Mouse (Mus musculus): Measurements from ENCODE around the gene Rhobtb1. TPM values are rescaled to one million over a fixed set of nuclear protein-coding genes. Genes with fewer than 3 reads are reported as not detected.
A peak's percentile ranks its signal among the peaks of the same experiment; 100 is the strongest.

Rhobtb1 gene
- polyA plus RNA-seq, 1 experiment from 2014 or later = 17.5 TPM

GRCm38 (mm10) chr10:69185431-69185830 lies 34.2 kb downstream of the Rhobtb1 start:
- Histone ChIP-seq H3K4me2 (ENCODE audit: low read depth, low read length) (no peak overlapping the region), H3K9me3 (replicated peaks; ENCODE audit: control insufficient read depth, low read length) (no peaks in the 10 kb centered on the region), H3K27me3 (ENCODE audit: control insufficient read depth, insufficient read depth, low read length) (no peaks in the 10 kb centered on the region), H3K4me3 (ENCODE audit: low read depth, low read length) (no peak overlapping the region), H3K27ac (replicated peaks; ENCODE audit: low read depth, low read length) (no peak overlapping the region), H3K9ac (replicated peaks; ENCODE audit: low read length) (no peak overlapping the region), H3K4me1 (ENCODE audit: control insufficient read depth, insufficient read depth, low read length) (no peaks in the 10 kb centered on the region), H3K36me3 (replicated peaks; ENCODE audit: control insufficient read depth, insufficient read depth, low read depth, low read length) (no peaks in the 10 kb centered on the region)
- no peak for ATAC-seq (replicated peaks; ENCODE audit: insufficient number of reproducible peaks, low FRiP score, low TSS enrichment, low read depth)
- WGBS = 63% methylated on average over 4 of the region's 4 CpGs
- peak; percentile 12 for DNase-seq (ENCODE audit: low spot score)

GRCm38 (mm10) chr10:69185894-69186893 lies 35.0 kb downstream of the Rhobtb1 start:
- Histone ChIP-seq H3K9me3 (replicated peaks; ENCODE audit: control insufficient read depth, low read length) (no peaks in the 10 kb centered on the region), H3K4me1 (ENCODE audit: control insufficient read depth, insufficient read depth, low read length) (no peaks in the 10 kb centered on the region), H3K4me3 (ENCODE audit: low read depth, low read length) (peak overlapping the region; percentile 22), H3K27me3 (ENCODE audit: control insufficient read depth, insufficient read depth, low read length) (no peaks in the 10 kb centered on the region), H3K27ac (replicated peaks; ENCODE audit: low read depth, low read length) (no peak overlapping the region), H3K9ac (replicated peaks; ENCODE audit: low read length) (peak overlapping the region; percentile 41; the same call in 1 of the 2 replicates), H3K4me2 (ENCODE audit: low read depth, low read length) (peak overlapping the region; percentile 37), H3K36me3 (replicated peaks; ENCODE audit: control insufficient read depth, insufficient read depth, low read depth, low read length) (no peaks in the 10 kb centered on the region)
- 24% methylated on average over 21 of the region's 21 CpGs for WGBS
- ATAC-seq (replicated peaks; ENCODE audit: insufficient number of reproducible peaks, low FRiP score, low TSS enrichment, low read depth) (0 out of 2 replicates have a peak, but pooled peaks have one; percentile 70), DNase-seq (ENCODE audit: low spot score) (peak; percentile 86)

- H3K9me3 ChIP-seq (replicated peaks; ENCODE audit: control insufficient read depth, low read length) = no peaks in the 10 kb centered on the region
- no peak for ATAC-seq (replicated peaks; ENCODE audit: insufficient number of reproducible peaks, low FRiP score, low TSS enrichment, low read depth)
- H3K4me3 ChIP-seq (ENCODE audit: low read depth, low read length) = no peak overlapping the region
- DNase-seq (ENCODE audit: low spot score) = no peak
- H3K27me3 ChIP-seq (ENCODE audit: control insufficient read depth, insufficient read depth, low read length) = no peaks in the 10 kb centered on the region
- H3K27ac ChIP-seq (replicated peaks; ENCODE audit: low read depth, low read length) = no peak overlapping the region
- H3K36me3 ChIP-seq (replicated peaks; ENCODE audit: control insufficient read depth, insufficient read depth, low read depth, low read length) = no peaks in the 10 kb centered on the region
- 84% methylated on average over 9 of the region's 9 CpGs for WGBS
- no peak overlapping the region for H3K9ac ChIP-seq (replicated peaks; ENCODE audit: low read length)
- H3K4me2 ChIP-seq (ENCODE audit: low read depth, low read length) = no peak overlapping the region
- no peaks in the 10 kb centered on the region for H3K4me1 ChIP-seq (ENCODE audit: control insufficient read depth, insufficient read depth, low read length)
These were observed 36.7 kb downstream of the Rhobtb1 start for GRCm38 (mm10) chr10:69187773-69188443.

- H3K9ac ChIP-seq (replicated peaks; ENCODE audit: low read length) = no peak overlapping the region
These were observed 39.4 kb downstream of the Rhobtb1 start for GRCm38 (mm10) chr10:69190434-69191160.

GRCm38 (mm10) chr10:69192266-69192665 lies 41.0 kb downstream of the Rhobtb1 start:
- Histone ChIP-seq H3K9ac (replicated peaks; ENCODE audit: low read length) (no peak overlapping the region), H3K4me2 (ENCODE audit: low read depth, low read length) (no peak overlapping the region), H3K4me1 (ENCODE audit: control insufficient read depth, insufficient read depth, low read length) (no peaks in the 10 kb centered on the region), H3K36me3 (replicated peaks; ENCODE audit: control insufficient read depth, insufficient read depth, low read depth, low read length) (no peaks in the 10 kb centered on the region), H3K4me3 (ENCODE audit: low read depth, low read length) (no peak overlapping the region), H3K27me3 (ENCODE audit: control insufficient read depth, insufficient read depth, low read length) (no peaks in the 10 kb centered on the region), H3K27ac (replicated peaks; ENCODE audit: low read depth, low read length) (no peak overlapping the region), H3K9me3 (replicated peaks; ENCODE audit: control insufficient read depth, low read length) (no peaks in the 10 kb centered on the region)
- 92% methylated on average over 5 of the region's 5 CpGs for WGBS
- ATAC-seq (replicated peaks; ENCODE audit: insufficient number of reproducible peaks, low FRiP score, low TSS enrichment, low read depth) (no peak), DNase-seq (ENCODE audit: low spot score) (no peak)

More at GRCm38 (mm10) chr10:69190434-69191160, 39.4 kb downstream of the Rhobtb1 start:
- H3K27ac ChIP-seq (replicated peaks; ENCODE audit: low read depth, low read length) = no peak overlapping the region
- H3K27me3 ChIP-seq (ENCODE audit: control insufficient read depth, insufficient read depth, low read length) = no peaks in the 10 kb centered on the region
- no peaks in the 10 kb centered on the region for H3K36me3 ChIP-seq (replicated peaks; ENCODE audit: control insufficient read depth, insufficient read depth, low read depth, low read length)
- no peaks in the 10 kb centered on the region for H3K9me3 ChIP-seq (replicated peaks; ENCODE audit: control insufficient read depth, low read length)
- DNase-seq (ENCODE audit: low spot score) (no peak), ATAC-seq (replicated peaks; ENCODE audit: insufficient number of reproducible peaks, low FRiP score, low TSS enrichment, low read depth) (no peak)
- H3K4me3 ChIP-seq (ENCODE audit: low read depth, low read length) = no peak overlapping the region
- no peak overlapping the region for H3K4me2 ChIP-seq (ENCODE audit: low read depth, low read length)
- 81% methylated on average over 10 of the region's 10 CpGs for WGBS
- H3K4me1 ChIP-seq (ENCODE audit: control insufficient read depth, insufficient read depth, low read length) = no peaks in the 10 kb centered on the region

- Histone ChIP-seq H3K9me3 (replicated peaks; ENCODE audit: control insufficient read depth, low read length) (no peaks in the 10 kb centered on the region), H3K4me3 (ENCODE audit: low read depth, low read length) (no peak overlapping the region), H3K27me3 (ENCODE audit: control insufficient read depth, insufficient read depth, low read length) (no peaks in the 10 kb centered on the region), H3K4me1 (ENCODE audit: control insufficient read depth, insufficient read depth, low read length) (no peaks in the 10 kb centered on the region), H3K36me3 (replicated peaks; ENCODE audit: control insufficient read depth, insufficient read depth, low read depth, low read length) (no peaks in the 10 kb centered on the region), H3K4me2 (ENCODE audit: low read depth, low read length) (no peak overlapping the region), H3K9ac (replicated peaks; ENCODE audit: low read length) (no peak overlapping the region), H3K27ac (replicated peaks; ENCODE audit: low read depth, low read length) (no peak overlapping the region)
- no peak for DNase-seq (ENCODE audit: low spot score)
- 90% methylated on average over 10 of the region's 10 CpGs for WGBS
- ATAC-seq (replicated peaks; ENCODE audit: insufficient number of reproducible peaks, low FRiP score, low TSS enrichment, low read depth) = no peak
These were observed 42.5 kb downstream of the Rhobtb1 start for GRCm38 (mm10) chr10:69193721-69194120.

- H3K27ac ChIP-seq (replicated peaks; ENCODE audit: low read depth, low read length) = no peak overlapping the region
- 56% methylated on average over 8 of the region's 8 CpGs for WGBS
- ATAC-seq (replicated peaks; ENCODE audit: insufficient number of reproducible peaks, low FRiP score, low TSS enrichment, low read depth) = no peak
These were observed 53.6 kb downstream of the Rhobtb1 start for GRCm38 (mm10) chr10:69204677-69205400.

More at GRCm38 (mm10) chr10:69204677-69205400, 53.6 kb downstream of the Rhobtb1 start:
- Histone ChIP-seq H3K9me3 (replicated peaks; ENCODE audit: control insufficient read depth, low read length) (no peaks in the 10 kb centered on the region), H3K4me3 (ENCODE audit: low read depth, low read length) (no peak overlapping the region), H3K36me3 (replicated peaks; ENCODE audit: control insufficient read depth, insufficient read depth, low read depth, low read length) (no peaks in the 10 kb centered on the region), H3K4me2 (ENCODE audit: low read depth, low read length) (no peak overlapping the region), H3K4me1 (ENCODE audit: control insufficient read depth, insufficient read depth, low read length) (no peaks in the 10 kb centered on the region), H3K9ac (replicated peaks; ENCODE audit: low read length) (no peak overlapping the region), H3K27me3 (ENCODE audit: control insufficient read depth, insufficient read depth, low read length) (no peaks in the 10 kb centered on the region)
- peak; percentile 30 for DNase-seq (ENCODE audit: low spot score)
